Mouse (Mus musculus) heart, adult 2 months (tissue): ENCODE data around the gene Tdg. TPM values are rescaled to one million over a fixed set of nuclear protein-coding genes. Genes with fewer than 3 reads are reported as not detected.

Experiments used
- DNase-seq, 2 experiments: peaks; one replicate each; pipeline ENCODE4 v3.0.0; 2021
- H3K27ac ChIP-seq: fragments of 200-600 bp; 2 replicates; pipeline ENCODE4 v1.8.1; 2022
- H3K27me3 ChIP-seq: fragments of 200-500 bp; 2 replicates; pipeline ENCODE4 v1.6.1; 2012; ENCODE audit warnings: mild to moderate bottlenecking, low read length, inconsistent platforms, mixed read lengths; ENCODE audit not compliant: control insufficient read depth, insufficient read depth
- H3K36me3 ChIP-seq: fragments of 200-500 bp; 2 replicates; pipeline ENCODE4 v1.6.1; 2012; ENCODE audit warnings: low read length, inconsistent platforms; ENCODE audit not compliant: control insufficient read depth, insufficient read depth
- H3K4me1 ChIP-seq: fragments of 200-500 bp; 2 replicates; pipeline ENCODE4 v1.6.1; 2011; ENCODE audit warnings: low read length; ENCODE audit not compliant: control insufficient read depth, insufficient read depth
- H3K4me3 ChIP-seq: fragments of 200-600 bp; 2 replicates; pipeline ENCODE4 v1.8.1; 2022
- H3K79me2 ChIP-seq: fragments of 200-500 bp; replicated peaks from 2 replicates; pipeline ENCODE4 v1.6.1; 2012; ENCODE audit warnings: mild to moderate bottlenecking, inconsistent platforms, low read length, moderate library complexity, mixed read lengths; ENCODE audit not compliant: control insufficient read depth, insufficient read depth
- H3K9ac ChIP-seq: fragments of 200-500 bp; 2 replicates; pipeline ENCODE4 v1.6.1; 2012; ENCODE audit warnings: low read depth, mild to moderate bottlenecking, control low read depth, inconsistent platforms, low read length, mixed read lengths
- CTCF ChIP-seq: fragments of 200-600 bp; IDR thresholded peaks from 2 replicates; pipeline ENCODE4 v1.8.1; 2022; ENCODE audit warnings: antibody characterized with exemption, mild to moderate bottlenecking, moderate library complexity
- EP300 ChIP-seq: fragments of 200-500 bp; IDR thresholded peaks from 2 replicates; pipeline ENCODE4 v1.6.1; 2011; ENCODE audit warnings: low read depth, low read length, control low read depth; ENCODE audit not compliant: insufficient read depth
- POLR2A ChIP-seq: fragments of 200-500 bp; IDR thresholded peaks from 2 replicates; pipeline ENCODE4 v1.6.1; 2011; ENCODE audit warnings: mild to moderate bottlenecking, low read depth, low read length, control low read depth; ENCODE audit not compliant: insufficient read depth
- WGBS: fragments of 180-500 bp; shearing (Covaris S2); methylation state at CpG from one replicate; pipeline ENCODE4 v1.1.7; 2018; 5-methylcytosine and 5-hydroxymethylcytosine counted together
- intact Hi-C: fragments of 180-260 bp; cut with DNase I; formaldehyde crosslinking; loops from one replicate; pipeline ENCODE4 v1.15.1; 2025
- polyA plus RNA-seq: library from polyadenylated mRNA; depleted of rRNA; stranded (reverse); fragments of >200 nt; gene quantifications from 2 replicates; pipeline ENCODE4 v1.2.3, GENCODE M21; 2012
- total RNA-seq, 2 experiments: library from RNA; stranded (reverse); gene quantifications; 2 replicates each; pipeline ENCODE4 v1.2.3; 2021

Gene Tdg
- total and polyA plus RNA-seq, 3 experiments: 9.8 to 11.1 (median 10.5) TPM

DNA sequence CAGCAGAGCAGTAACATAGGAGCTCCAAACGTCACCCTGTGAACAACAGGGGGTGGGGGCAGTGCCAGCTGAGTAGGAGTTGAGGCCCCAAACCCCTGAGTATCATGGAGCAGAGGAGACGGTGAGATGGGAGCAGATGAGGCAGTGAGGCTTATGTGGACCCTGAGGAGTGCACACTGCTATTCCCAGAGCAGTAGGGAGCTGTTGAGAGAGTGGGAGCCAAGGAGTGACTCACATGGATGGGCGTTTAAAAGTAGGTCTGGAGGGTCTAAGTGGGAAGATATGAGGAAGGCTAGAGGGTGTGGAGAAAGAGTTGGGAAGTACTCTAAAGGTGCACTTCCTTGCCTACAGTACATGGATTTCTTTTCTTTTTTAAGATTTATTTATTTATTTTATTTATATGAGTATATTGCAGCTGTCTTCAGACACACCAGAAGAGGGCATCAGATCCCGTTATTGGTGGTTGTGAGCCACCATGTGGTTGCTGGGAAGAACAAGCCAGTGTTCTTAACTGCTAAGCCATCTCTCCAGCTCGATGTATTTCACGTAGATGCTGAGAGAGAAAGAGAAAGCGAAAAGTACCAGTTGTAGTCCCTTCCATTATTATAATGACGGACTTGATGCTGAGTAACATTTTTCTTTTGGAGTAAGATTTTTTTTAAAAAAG lies 9.5 kb downstream of the Tdg start:
- H3K4me1 ChIP-seq: peaks cover 3% of the 10 kb centered on the region; the same call in 1 of the 2 replicates
- H3K27ac ChIP-seq: no peak overlapping the region
- no peak for DNase-seq
- H3K4me3 ChIP-seq: no peak overlapping the region
- no peaks in the 10 kb centered on the region; the same call in 1 of the 2 replicates for H3K79me2 ChIP-seq
- intact Hi-C loops: no loop called here
- H3K27me3 ChIP-seq: no peaks in the 10 kb centered on the region
- H3K36me3 ChIP-seq: peaks cover 5% of the 10 kb centered on the region
- TF ChIP-seq EP300 (no peak), CTCF (peak; percentile 18; the same call in 1 of the 2 replicates)
- H3K9ac ChIP-seq: no peak overlapping the region
- 84% methylated on average over 8 of the region's 8 CpGs for WGBS

DNA sequence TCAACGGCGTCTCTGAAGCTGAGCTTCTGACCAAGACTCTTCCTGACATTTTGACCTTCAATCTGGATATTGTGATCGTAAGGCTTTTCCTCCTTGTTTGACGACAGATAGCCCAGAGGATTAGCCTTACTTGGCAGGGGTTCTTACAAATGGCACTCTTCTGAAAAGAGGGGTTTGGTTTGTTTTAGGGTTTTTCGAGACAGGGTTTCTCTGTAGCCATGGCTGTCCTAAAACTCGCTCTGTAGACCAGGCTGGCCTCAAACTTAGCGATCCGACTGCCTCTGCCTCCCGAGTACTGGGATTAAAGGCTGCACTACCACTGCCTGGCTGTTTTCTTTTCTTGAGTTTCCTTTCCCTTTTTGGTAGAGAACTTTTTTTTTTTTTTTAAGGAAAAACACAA lies 11.9 kb downstream of the Tdg start:
- Histone ChIP-seq H3K9ac (no peak overlapping the region), H3K4me1 (peaks cover 3% of the 10 kb centered on the region; the same call in 1 of the 2 replicates), H3K79me2 (no peaks in the 10 kb centered on the region; the same call in 1 of the 2 replicates), H3K4me3 (no peak overlapping the region), H3K27ac (no peak overlapping the region), H3K36me3 (peaks cover 2% of the 10 kb centered on the region; the same call in 1 of the 2 replicates), H3K27me3 (no peaks in the 10 kb centered on the region)
- intact Hi-C loops: no loop called here
- DNase-seq: no peak
- TF ChIP-seq EP300: no peak
- no peak for TF ChIP-seq CTCF
- TF ChIP-seq POLR2A: no peak
- WGBS: 91% methylated on average over 9 of the region's 9 CpGs

DNA sequence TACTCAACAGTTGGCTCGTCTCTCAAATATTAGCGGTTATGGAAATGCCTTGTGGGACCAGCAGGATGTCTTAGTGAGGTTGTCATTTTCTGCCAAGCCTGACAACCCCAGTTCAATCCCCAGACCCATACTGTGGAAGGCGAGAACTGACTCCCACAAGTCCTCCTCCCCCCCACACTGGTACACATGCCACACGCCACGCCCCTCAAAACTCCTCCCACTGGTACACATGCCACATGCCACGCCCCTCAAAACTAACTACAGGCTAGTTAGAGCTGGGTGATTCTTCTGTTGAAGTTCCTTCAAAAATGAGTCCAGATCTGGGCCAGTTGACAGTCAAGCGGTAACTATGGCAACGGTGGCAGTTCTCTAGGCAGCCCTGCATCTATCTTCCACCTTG lies 16.5 kb downstream of the Tdg start:
- Histone ChIP-seq H3K4me1 (no peaks in the 10 kb centered on the region), H3K79me2 (no peaks in the 10 kb centered on the region), H3K27ac (no peak overlapping the region), H3K9ac (no peak overlapping the region), H3K36me3 (peaks cover 3% of the 10 kb centered on the region; the same call in 1 of the 2 replicates), H3K4me3 (no peak overlapping the region), H3K27me3 (no peaks in the 10 kb centered on the region)
- TF ChIP-seq POLR2A (no peak), EP300 (no peak), CTCF (no peak)
- DNase-seq: no peak
- 98% methylated on average over 8 of the region's 8 CpGs for WGBS
- intact Hi-C loops: no loop called here

DNA sequence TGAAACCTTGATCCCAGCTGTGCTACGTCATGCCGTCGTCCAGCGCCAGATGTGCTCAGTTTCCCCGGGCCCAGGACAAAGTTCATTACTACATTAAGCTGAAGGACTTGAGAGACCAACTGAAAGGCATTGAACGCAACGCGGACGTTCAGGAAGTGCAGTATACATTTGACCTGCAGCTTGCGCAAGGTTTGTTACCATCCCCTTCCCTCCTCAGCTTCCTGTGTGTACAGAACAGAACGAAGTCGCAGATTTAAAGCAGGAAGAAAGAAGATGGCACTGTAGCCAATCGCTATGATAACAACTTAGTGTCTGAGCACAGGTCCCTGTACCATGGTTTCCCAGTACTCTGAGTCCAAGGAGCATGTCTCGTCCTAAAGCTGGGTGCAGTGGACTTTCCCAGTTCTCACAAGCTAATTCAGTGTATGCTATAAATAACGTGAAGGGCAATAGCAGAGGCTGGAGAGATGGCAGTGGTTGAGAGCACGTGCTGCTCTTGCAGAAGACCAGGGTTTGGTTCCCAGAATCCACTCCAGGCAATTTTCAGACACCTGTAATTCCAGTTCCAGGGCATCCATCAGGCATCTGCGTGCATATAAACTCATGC lies 17.7 kb downstream of the Tdg start:
- no peak for DNase-seq
- WGBS: 80% methylated on average over 17 of the region's 17 CpGs
- intact Hi-C loops: no loop called here
- Histone ChIP-seq H3K9ac (no peak overlapping the region), H3K27me3 (no peaks in the 10 kb centered on the region), H3K27ac (no peak overlapping the region), H3K36me3 (peaks cover 3% of the 10 kb centered on the region; the same call in 1 of the 2 replicates), H3K4me3 (no peak overlapping the region), H3K79me2 (no peaks in the 10 kb centered on the region), H3K4me1 (no peaks in the 10 kb centered on the region)
- TF ChIP-seq CTCF: no peak

DNA sequence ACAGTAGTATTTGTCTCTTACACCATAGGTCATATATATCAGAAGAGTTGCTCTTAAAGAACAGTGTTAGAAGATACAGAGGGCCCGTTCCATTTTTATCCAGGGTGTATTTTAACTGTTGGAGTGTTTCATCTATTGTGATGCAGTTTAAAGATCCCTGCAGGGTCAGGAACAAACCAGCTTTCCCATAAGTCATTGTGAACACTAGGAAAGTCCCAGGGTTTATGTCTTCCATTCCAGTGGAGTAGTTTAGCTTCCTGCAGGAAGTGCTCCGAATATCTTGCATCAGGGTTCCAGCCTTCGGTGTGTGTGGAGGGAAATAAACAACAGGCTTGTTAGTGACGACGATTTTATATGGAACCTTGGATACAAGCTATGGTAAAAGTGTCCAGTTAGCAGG lies 21.6 kb downstream of the Tdg start:
- TF ChIP-seq CTCF (no peak), EP300 (no peak), POLR2A (no peak)
- 51% methylated on average over 5 of the region's 5 CpGs for WGBS
- no peaks in the 10 kb centered on the region for H3K4me1 ChIP-seq
- DNase-seq: no peak
- peaks cover 3% of the 10 kb centered on the region; the same call in 1 of the 2 replicates for H3K36me3 ChIP-seq
- H3K4me3 ChIP-seq: no peak overlapping the region
- no peaks in the 10 kb centered on the region for H3K79me2 ChIP-seq
- H3K9ac ChIP-seq: no peak overlapping the region
- H3K27me3 ChIP-seq: no peaks in the 10 kb centered on the region
- intact Hi-C loops: no loop called here
- no peak overlapping the region for H3K27ac ChIP-seq

DNA sequence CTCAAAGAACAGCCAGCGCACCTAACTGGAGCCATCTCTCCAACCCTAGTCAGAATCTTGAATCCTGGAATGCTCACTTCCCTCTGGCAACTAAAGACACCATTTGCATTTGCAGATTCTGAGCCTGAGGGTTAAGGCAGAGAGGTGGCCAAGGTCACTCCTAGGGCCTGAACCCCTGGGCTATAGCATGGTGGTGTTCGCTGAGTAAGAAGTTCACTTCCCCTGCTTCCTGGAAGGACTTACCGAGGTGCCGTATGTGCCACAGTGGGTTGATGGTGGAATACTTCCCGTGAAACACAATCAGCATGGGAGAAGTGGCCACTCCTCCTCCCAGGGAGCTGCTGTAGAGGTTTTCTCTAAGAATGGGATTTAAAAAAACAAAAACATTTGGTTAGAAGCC lies 23.0 kb downstream of the Tdg start:
- WGBS: 48% methylated on average over 5 of the region's 5 CpGs
- Histone ChIP-seq H3K27me3 (no peaks in the 10 kb centered on the region), H3K9ac (no peak overlapping the region), H3K4me3 (no peak overlapping the region), H3K36me3 (peaks cover 3% of the 10 kb centered on the region; the same call in 1 of the 2 replicates), H3K4me1 (no peaks in the 10 kb centered on the region), H3K79me2 (no peaks in the 10 kb centered on the region), H3K27ac (no peak overlapping the region)
- intact Hi-C loops: no loop called here
- TF ChIP-seq EP300: no peak
- TF ChIP-seq CTCF: no peak
- no peak for TF ChIP-seq POLR2A
- no peak for DNase-seq
